Mouse (Mus musculus) kidney, postnatal 0 days (tissue): ENCODE measurements around the gene 1700001P01Rik. TPM values are rescaled to one million over a fixed set of nuclear protein-coding genes. Genes with fewer than 3 reads are reported as not detected.

Source experiments
- ATAC-seq: fragments of 200-750 bp; cut with Nextera tagmentation; replicated peaks from 2 replicates; pipeline ENCODE4 v1.8.0; 2017; ENCODE audit warnings: low read depth, moderate number of reproducible peaks, moderate TSS enrichment, moderate library complexity; ENCODE audit not compliant: low FRiP score
- DNase-seq: peaks from one replicate; pipeline ENCODE4 v3.0.0-alpha.2; 2016; ENCODE audit warnings: low spot score
- H3K27ac ChIP-seq: fragments of 300-500 bp; sonication (generic); 2 replicates; pipeline ENCODE4 v1.5.1; 2014; ENCODE audit warnings: mild to moderate bottlenecking
- H3K27me3 ChIP-seq: fragments of 300-500 bp; sonication (generic); 2 replicates; pipeline ENCODE4 v1.6.1; 2014; ENCODE audit warnings: low read length, mixed read lengths; ENCODE audit not compliant: insufficient read depth
- H3K36me3 ChIP-seq: fragments of 300-500 bp; sonication (generic); 2 replicates; pipeline ENCODE4 v1.6.1; 2014; ENCODE audit warnings: low read length, mixed read lengths; ENCODE audit not compliant: insufficient read depth
- H3K4me1 ChIP-seq: fragments of 300-500 bp; sonication (generic); replicated peaks from 2 replicates; pipeline ENCODE4 v1.6.1; 2014; ENCODE audit warnings: antibody characterized with exemption, low read length, mixed read lengths; ENCODE audit not compliant: insufficient read depth
- H3K4me2 ChIP-seq: fragments of 300-500 bp; sonication (generic); 2 replicates; pipeline ENCODE4 v1.6.1; 2014; ENCODE audit warnings: mild to moderate bottlenecking, low read length, moderate library complexity, mixed read lengths
- H3K4me3 ChIP-seq: fragments of 300-500 bp; sonication (generic); replicated peaks from 2 replicates; pipeline ENCODE4 v1.5.1; 2014; ENCODE audit warnings: low read depth, low read length
- H3K9ac ChIP-seq: fragments of 300-500 bp; sonication (generic); 2 replicates; pipeline ENCODE4 v1.6.1; 2014; ENCODE audit warnings: low read depth, low read length
- H3K9me3 ChIP-seq: fragments of 300-500 bp; sonication (generic); replicated peaks from 2 replicates; pipeline ENCODE4 v1.6.1; 2016; ENCODE audit warnings: low read length, inconsistent platforms, mixed read lengths
- CTCF ChIP-seq: IDR thresholded peaks from 2 replicates; pipeline ENCODE4 v1.5.1; 2016; ENCODE audit warnings: antibody characterized with exemption, low read depth, mild to moderate bottlenecking, moderate library complexity
- WGBS: fragments of 180-500 bp; shearing (Covaris S2); extraction: QIAGEN DNeasy Blood & Tissue Kit; methylation state at CpG from one replicate; pipeline ENCODE4 v1.1.7; 2014; 5-methylcytosine and 5-hydroxymethylcytosine counted together
- polyA plus RNA-seq: library from polyadenylated mRNA; unstranded; fragments of >200 nt; fragmentation: Nextera tagmentation; extraction: Ambion mirVana; gene quantifications from 2 replicates; pipeline ENCODE4 v1.2.1, GENCODE M21; 2015

The 1700001P01Rik gene
- polyA plus RNA-seq: not detected in 2 replicates

DNA sequence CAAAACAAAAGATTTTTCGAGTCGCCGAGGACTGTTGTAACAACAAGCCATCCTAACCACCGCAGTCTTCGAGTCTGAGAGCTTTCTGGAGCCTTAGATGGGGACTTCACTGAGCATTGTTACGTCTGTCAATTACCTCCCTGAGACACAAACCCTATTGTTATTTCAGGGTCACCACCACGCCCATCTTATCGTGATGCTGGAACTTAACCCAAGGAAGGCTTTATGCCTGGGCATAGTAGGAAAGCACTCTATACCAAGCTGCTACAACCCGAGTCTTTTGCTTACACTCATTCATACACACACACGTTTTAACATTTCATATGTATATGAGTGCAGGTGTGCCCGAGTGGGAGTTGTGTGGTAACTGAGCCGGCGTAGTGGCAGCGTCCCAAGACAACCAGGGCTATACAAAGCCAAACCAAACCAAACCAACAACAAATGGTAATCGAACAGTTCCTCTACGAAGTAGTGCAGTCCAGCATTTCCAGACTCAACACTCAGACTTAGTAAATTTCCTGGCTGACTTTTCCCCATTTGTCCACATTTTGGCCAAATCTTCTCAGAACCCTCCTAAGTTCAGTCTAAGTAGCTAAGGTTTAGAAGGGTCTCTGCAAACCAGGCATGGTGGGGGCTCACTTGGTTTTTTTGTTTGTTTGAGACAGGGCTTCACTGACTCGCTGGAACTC, at the start of gene 1700001P01Rik:
TSS of gene 1700001P01Rik (minus strand) at position 111 of the 689 bp plus-strand sequence.
- no peak within 1 kb of the TSS for H3K27ac ChIP-seq
- no peak for TF ChIP-seq CTCF
- H3K9ac ChIP-seq: no peak within 1 kb of the TSS
- no peak within 1 kb of the TSS for H3K4me2 ChIP-seq
- WGBS: 56% methylated on average over 17 of the region's 17 CpGs
- H3K4me3 ChIP-seq: no peak within 1 kb of the TSS
- DNase-seq (no peak), ATAC-seq (no peak)
- H3K9me3 ChIP-seq: no peaks in the 10 kb centered on the region
- H3K27me3 ChIP-seq: no peaks in the 10 kb centered on the region
- H3K36me3 ChIP-seq: peaks cover 41% of the 10 kb centered on the region
- peaks cover 3% of the 10 kb centered on the region; the same call in 1 of the 2 replicates for H3K4me1 ChIP-seq

DNA sequence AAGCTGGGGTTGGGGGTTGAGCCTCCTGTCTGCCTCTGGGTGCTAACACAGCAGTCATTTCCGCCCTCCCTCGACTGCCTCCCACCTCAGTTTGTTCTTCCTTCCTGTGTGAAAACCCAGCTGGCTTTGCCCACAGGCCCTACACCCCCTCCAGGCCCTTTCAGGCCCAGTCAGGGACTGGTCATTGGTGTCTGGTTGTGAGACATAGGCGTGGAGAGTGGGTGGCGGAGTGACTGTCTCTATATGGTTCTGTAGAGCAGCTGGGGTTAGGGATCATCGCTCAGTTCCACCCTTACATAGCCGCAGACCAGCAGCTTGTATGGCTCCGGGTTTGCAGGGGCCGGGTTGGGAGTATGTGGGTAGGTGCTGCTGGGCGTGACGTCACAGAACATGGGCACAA, 49.6 kb upstream of the 1700001P01Rik start:
- H3K4me2 ChIP-seq: no peak overlapping the region
- TF ChIP-seq CTCF: no peak
- WGBS: 65% methylated on average over 10 of the region's 10 CpGs
- H3K36me3 ChIP-seq: peaks cover 38% of the 10 kb centered on the region; the same call in 1 of the 2 replicates
- no peak overlapping the region for H3K9ac ChIP-seq
- no peaks in the 10 kb centered on the region for H3K27me3 ChIP-seq
- H3K4me1 ChIP-seq: no peaks in the 10 kb centered on the region
- H3K9me3 ChIP-seq: no peaks in the 10 kb centered on the region
- DNase-seq (no peak), ATAC-seq (no peak)
- H3K4me3 ChIP-seq: no peak overlapping the region
- no peak overlapping the region; the same call in 1 of the 2 replicates for H3K27ac ChIP-seq

DNA sequence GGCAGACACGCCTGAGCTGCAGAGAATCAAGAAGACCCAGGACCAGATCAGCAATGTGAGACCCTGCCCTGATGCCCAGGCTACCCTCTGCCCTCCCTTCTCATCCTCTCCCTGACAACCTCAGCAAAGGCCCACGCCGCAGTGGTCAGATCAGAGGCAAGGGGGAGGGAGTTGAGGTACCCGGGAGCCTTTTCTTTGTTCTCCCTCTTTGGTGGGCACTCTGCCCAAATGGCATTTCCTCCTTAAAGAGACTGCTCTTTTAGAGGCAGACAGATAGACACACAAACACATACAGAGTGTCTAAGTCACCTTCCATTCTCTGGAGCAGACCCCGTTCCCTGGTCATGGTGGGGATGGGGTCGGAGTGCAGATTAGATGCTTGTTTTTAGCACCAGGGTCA, 49.2 kb upstream of the 1700001P01Rik start:
- Histone ChIP-seq H3K9ac (no peak overlapping the region), H3K27ac (no peak overlapping the region; the same call in 1 of the 2 replicates), H3K27me3 (no peaks in the 10 kb centered on the region), H3K4me2 (no peak overlapping the region), H3K4me3 (no peak overlapping the region), H3K4me1 (no peaks in the 10 kb centered on the region), H3K36me3 (peaks cover 38% of the 10 kb centered on the region; the same call in 1 of the 2 replicates), H3K9me3 (no peaks in the 10 kb centered on the region)
- no peak for TF ChIP-seq CTCF
- DNase-seq: no peak
- WGBS: 43% methylated on average over 6 of the region's 6 CpGs
- ATAC-seq: no peak

GRCm38 (mm10) chr11:97824168-97824567, 48.5 kb upstream of the 1700001P01Rik start:
- no peak overlapping the region for H3K27ac ChIP-seq
- 95% methylated on average over 11 of the region's 11 CpGs for WGBS
- no peak for ATAC-seq
- H3K36me3 ChIP-seq: peaks cover 38% of the 10 kb centered on the region; the same call in 1 of the 2 replicates
- H3K4me2 ChIP-seq: no peak overlapping the region
- no peak overlapping the region for H3K4me3 ChIP-seq
- no peak for DNase-seq
- H3K4me1 ChIP-seq: no peaks in the 10 kb centered on the region
- no peaks in the 10 kb centered on the region for H3K27me3 ChIP-seq
- H3K9me3 ChIP-seq: no peaks in the 10 kb centered on the region
- no peak for TF ChIP-seq CTCF
- no peak overlapping the region for H3K9ac ChIP-seq

DNA sequence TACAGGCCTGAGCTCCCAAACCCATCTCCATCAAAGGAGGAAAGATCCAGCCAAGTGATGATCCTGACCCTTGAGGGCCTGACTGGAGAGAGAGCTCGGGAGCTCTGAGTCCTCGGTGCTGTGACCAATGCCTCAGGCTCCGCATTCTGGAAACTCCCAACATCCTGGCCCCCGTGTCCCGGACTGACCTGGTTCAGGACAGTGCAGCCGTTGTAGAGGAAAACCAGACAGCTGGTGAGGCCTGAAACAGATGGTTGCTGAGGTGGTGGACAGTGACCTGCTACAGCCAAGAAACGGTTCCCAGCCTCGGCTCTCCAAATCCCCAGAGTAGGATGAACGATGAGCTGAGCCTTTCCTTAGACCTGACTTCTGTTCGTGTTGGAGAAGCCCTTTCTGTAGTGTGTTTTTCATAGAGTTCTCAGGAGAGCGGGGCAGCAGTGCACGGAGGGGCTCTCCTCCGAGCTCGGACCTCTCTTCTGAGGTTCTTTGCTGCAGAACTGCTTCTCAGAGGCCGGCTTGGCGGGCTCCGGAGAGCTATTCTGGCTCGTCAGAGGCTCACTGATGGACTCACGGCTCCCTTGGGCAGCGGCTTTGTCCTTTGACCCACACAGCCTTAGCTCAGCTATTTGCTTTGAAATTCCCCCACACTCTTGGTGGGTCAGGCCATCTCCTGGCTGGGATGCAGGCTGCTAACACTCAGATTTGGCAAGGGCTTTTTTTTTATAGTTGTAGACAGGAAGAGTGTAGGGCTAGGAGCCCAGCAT, 47.3 kb upstream of the 1700001P01Rik start:
- ATAC-seq: no peak; the same call in 1 of the 2 replicates
- TF ChIP-seq CTCF: 0 out of 2 replicates have a peak, but pooled peaks have one; percentile 3
- peaks cover 7% of the 10 kb centered on the region for H3K4me1 ChIP-seq
- H3K27ac ChIP-seq: peak overlapping the region; percentile 54; the same call in 1 of the 2 replicates
- H3K9me3 ChIP-seq: no peaks in the 10 kb centered on the region
- H3K4me3 ChIP-seq: no peak overlapping the region
- no peaks in the 10 kb centered on the region for H3K27me3 ChIP-seq
- 52% methylated on average over 20 of the region's 20 CpGs for WGBS
- no peak overlapping the region for H3K4me2 ChIP-seq
- no peak overlapping the region for H3K9ac ChIP-seq
- peaks cover 41% of the 10 kb centered on the region for H3K36me3 ChIP-seq
- peak; percentile 62 for DNase-seq

GRCm38 (mm10) chr11:97821401-97822064, 45.8 kb upstream of the 1700001P01Rik start:
- Histone ChIP-seq H3K27ac (peak overlapping the region; percentile 31; the same call in 1 of the 2 replicates), H3K9ac (no peak overlapping the region), H3K4me2 (no peak overlapping the region), H3K36me3 (peaks cover 30% of the 10 kb centered on the region; the same call in 1 of the 2 replicates), H3K4me3 (no peak overlapping the region), H3K9me3 (no peaks in the 10 kb centered on the region), H3K27me3 (no peaks in the 10 kb centered on the region), H3K4me1 (peaks cover 21% of the 10 kb centered on the region)
- DNase-seq (no peak), ATAC-seq (no peak)
- no peak for TF ChIP-seq CTCF
- WGBS: 90% methylated on average over 8 of the region's 8 CpGs
